Mouse (Mus musculus) activated CD4-positive, CD25-positive, alpha-beta regulatory T cell (primary cell): Measurements from ENCODE around the gene Tbc1d30. TPM values are rescaled to one million over a fixed set of nuclear protein-coding genes. Genes with fewer than 3 reads are reported as not detected.

Experiments used
- polyA plus RNA-seq, 2 experiments: library from polyadenylated mRNA; unstranded; fragments of 100-300 nt; shearing (Covaris generic); gene quantifications; one replicate each; pipeline ENCODE4 v1.2.1; 2017

Tbc1d30 gene
- 10 to 100 TPM in 1 of 2 experiments, 1 to 10 TPM in 1; 7.0 to 11.9 TPM for polyA plus RNA-seq

GRCm38 (mm10) chr10:121351066-121351581, at the start of gene Tbc1d30:
Gene Tbc1d30, minus strand, starts transcription at chr10:121351278.

GRCm38 (mm10) chr10:121364801-121365564, 13.9 kb upstream of the Tbc1d30 start, which contains the start of gene Gns:
Gene Gns, plus strand, starts transcription at chr10:121365090.

Other genes starting within 250 kb of the Tbc1d30 start
- gene Gns, start 13.8 kb upstream of the Tbc1d30 start, polyA plus RNA-seq: 10 to 100 TPM; 21.8 to 34.2 TPM
- gene Rassf3, start 125.1 kb upstream of the Tbc1d30 start, polyA plus RNA-seq: 10 to 100 TPM; 13.8 to 20.6 TPM
- 10 to 100 TPM; 83.8 to 85.1 TPM for gene Tbk1, start 235.5 kb upstream of the Tbc1d30 start, polyA plus RNA-seq